Mouse (Mus musculus) liver, embryonic 15.5 days (tissue): Measurements from ENCODE around the gene Slc25a10. TPM values are rescaled to one million over a fixed set of nuclear protein-coding genes. Genes with fewer than 3 reads are reported as not detected.
A peak's percentile ranks its signal among the peaks of the same experiment; 100 is the strongest.

Experiments used
- ATAC-seq: fragments of 200-750 bp; cut with Nextera tagmentation; 2 replicates; pipeline ENCODE4 v1.8.0; 2017; ENCODE audit warnings: moderate number of reproducible peaks, mild to moderate bottlenecking, moderate library complexity; ENCODE audit not compliant: insufficient read depth
- H3K27ac ChIP-seq: fragments of 300-500 bp; sonication (generic); replicated peaks from 2 replicates; pipeline ENCODE4 v1.5.1; 2015; ENCODE audit warnings: mild to moderate bottlenecking, inconsistent platforms
- H3K27me3 ChIP-seq: fragments of 300-500 bp; sonication (generic); 2 replicates; pipeline ENCODE4 v1.6.1; 2015; ENCODE audit warnings: mild to moderate bottlenecking, inconsistent platforms
- H3K36me3 ChIP-seq: fragments of 300-500 bp; sonication (generic); replicated peaks from 2 replicates; pipeline ENCODE4 v1.6.1; 2015; ENCODE audit warnings: moderate library complexity, mild to moderate bottlenecking, inconsistent platforms
- H3K4me1 ChIP-seq: fragments of 300-500 bp; sonication (generic); replicated peaks from 2 replicates; pipeline ENCODE4 v1.6.1; 2015; ENCODE audit warnings: inconsistent platforms
- H3K4me2 ChIP-seq: fragments of 300-500 bp; sonication (generic); 2 replicates; pipeline ENCODE4 v1.6.1; 2015; ENCODE audit warnings: moderate library complexity, mild to moderate bottlenecking, inconsistent platforms
- H3K4me3 ChIP-seq: fragments of 300-500 bp; sonication (generic); replicated peaks from 2 replicates; pipeline ENCODE4 v1.5.1; 2015; ENCODE audit warnings: mild to moderate bottlenecking, inconsistent platforms
- H3K9ac ChIP-seq: fragments of 300-500 bp; sonication (generic); 2 replicates; pipeline ENCODE4 v1.6.1; 2015; ENCODE audit warnings: moderate library complexity, mild to moderate bottlenecking, inconsistent platforms
- H3K9me3 ChIP-seq: fragments of 300-500 bp; sonication (generic); replicated peaks from 2 replicates; pipeline ENCODE4 v1.6.1; 2016; ENCODE audit warnings: inconsistent platforms
- WGBS: fragments of 180-500 bp; shearing (Covaris S2); methylation state at CpG from one replicate; pipeline ENCODE4 v1.1.7; 2015; ENCODE audit warnings: mixed read lengths; ENCODE audit not compliant: insufficient replicate concordance; 5-methylcytosine and 5-hydroxymethylcytosine counted together
- polyA plus RNA-seq: library from polyadenylated mRNA; unstranded; fragments of >200 nt; fragmentation: Nextera tagmentation; extraction: Ambion mirVana; gene quantifications from 2 replicates; pipeline ENCODE4 v1.2.1, GENCODE M21; 2015

Gene Slc25a10
- polyA plus RNA-seq, 1 experiment from 2014 or later: 42.8 TPM

DNA sequence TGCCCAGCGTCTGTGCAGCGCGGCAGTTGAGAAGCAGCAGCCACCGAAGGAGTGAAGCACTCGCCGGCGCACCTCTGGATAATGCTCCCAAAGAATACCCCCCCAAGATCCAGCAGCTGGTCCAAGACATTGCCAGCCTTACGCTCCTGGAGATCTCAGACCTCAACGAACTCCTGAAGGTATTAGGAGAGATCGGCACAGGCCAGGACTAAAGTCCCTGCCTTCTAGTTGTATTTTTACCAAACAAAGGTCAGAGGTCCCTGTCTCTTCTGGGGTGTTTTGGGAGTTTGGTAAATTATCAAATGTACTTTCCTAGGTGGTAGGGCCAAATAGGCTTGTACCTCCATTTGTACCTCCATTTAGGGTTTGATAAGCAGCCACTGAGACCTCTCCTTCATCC is 6.4 kb upstream of the Slc25a10 start:
- peak overlapping the region; percentile 75 for H3K9ac ChIP-seq
- H3K36me3 ChIP-seq: peaks cover 78% of the 10 kb centered on the region
- H3K27me3 ChIP-seq: no peaks in the 10 kb centered on the region
- peaks cover 61% of the 10 kb centered on the region for H3K4me1 ChIP-seq
- peak overlapping the region; percentile 93 for H3K4me2 ChIP-seq
- no peaks in the 10 kb centered on the region for H3K9me3 ChIP-seq
- peak overlapping the region; percentile 76 for H3K4me3 ChIP-seq
- no peak for ATAC-seq
- 7% methylated on average over 10 of the region's 10 CpGs for WGBS
- peak overlapping the region; percentile 63 for H3K27ac ChIP-seq

- 72% methylated on average over 4 of the region's 4 CpGs for WGBS
- H3K9ac ChIP-seq: no peak overlapping the region
- ATAC-seq: no peak
- H3K4me3 ChIP-seq: no peak overlapping the region
- no peaks in the 10 kb centered on the region for H3K27me3 ChIP-seq
- H3K36me3 ChIP-seq: peaks cover 46% of the 10 kb centered on the region
- no peak overlapping the region for H3K4me2 ChIP-seq
- peak overlapping the region; percentile 35 for H3K27ac ChIP-seq
- H3K4me1 ChIP-seq: peaks cover 89% of the 10 kb centered on the region
- H3K9me3 ChIP-seq: no peaks in the 10 kb centered on the region
These were observed 3.1 kb upstream of the Slc25a10 start for GRCm38 (mm10) chr11:120488516-120488915.

GRCm38 (mm10) chr11:120489054-120489761 is 2.4 kb upstream of the Slc25a10 start:
- H3K27me3 ChIP-seq: no peaks in the 10 kb centered on the region
- H3K36me3 ChIP-seq: peaks cover 42% of the 10 kb centered on the region
- 0 out of 2 replicates have a peak overlapping the region, but pooled peaks have one; percentile 8 for H3K4me2 ChIP-seq
- peak; percentile 38 for ATAC-seq
- H3K4me1 ChIP-seq: peaks cover 89% of the 10 kb centered on the region
- WGBS: 55% methylated on average over 4 of the region's 4 CpGs
- H3K4me3 ChIP-seq: no peak overlapping the region
- H3K9ac ChIP-seq: no peak overlapping the region
- H3K9me3 ChIP-seq: no peaks in the 10 kb centered on the region
- peak overlapping the region; percentile 94 for H3K27ac ChIP-seq

DNA sequence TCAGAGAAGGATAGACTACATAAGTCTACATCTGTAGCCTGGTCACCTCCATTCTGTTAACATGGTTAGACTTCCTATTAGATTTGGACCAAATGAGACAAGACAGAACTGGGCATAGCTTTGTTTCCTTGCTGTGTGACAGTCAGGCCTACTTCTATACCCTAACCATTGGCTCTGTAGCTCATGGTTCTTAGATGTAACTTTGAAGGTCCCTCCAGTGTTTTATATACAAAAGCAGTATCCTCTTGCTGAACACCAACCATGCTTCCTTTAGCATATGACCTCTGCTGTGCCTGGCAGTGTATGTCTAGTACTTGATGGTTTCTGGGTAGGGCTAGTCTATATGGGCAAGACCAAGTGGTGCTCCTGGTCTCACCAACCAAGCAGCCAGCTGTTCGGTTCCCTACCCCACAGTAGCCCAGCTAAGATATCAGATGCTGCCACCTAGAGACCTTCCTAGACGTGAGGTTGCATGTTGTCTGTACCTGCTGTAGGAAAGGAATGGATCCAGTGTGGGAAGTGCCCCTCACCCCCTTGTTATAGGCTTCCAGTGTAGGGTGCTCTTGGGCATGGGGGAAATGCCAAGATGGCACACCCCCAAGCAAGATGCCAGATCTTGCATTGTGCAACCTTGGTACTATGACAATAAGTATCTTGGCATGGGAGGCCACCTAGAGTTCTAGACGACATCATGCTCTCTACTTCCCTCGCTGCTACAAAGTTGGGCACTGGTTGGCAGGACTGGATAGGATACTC is 1.2 kb upstream of the Slc25a10 start:
- no peak for ATAC-seq
- H3K4me1 ChIP-seq: peaks cover 80% of the 10 kb centered on the region
- peaks cover 53% of the 10 kb centered on the region for H3K36me3 ChIP-seq
- H3K4me3 ChIP-seq: peak overlapping the region; percentile 95; the same call in 1 of the 2 replicates
- no peaks in the 10 kb centered on the region for H3K27me3 ChIP-seq
- no peaks in the 10 kb centered on the region for H3K9me3 ChIP-seq
- WGBS: 37% methylated on average over 4 of the region's 4 CpGs
- H3K9ac ChIP-seq: no peak overlapping the region
- H3K4me2 ChIP-seq: peak overlapping the region; percentile 98
- H3K27ac ChIP-seq: peak overlapping the region; percentile 94

- Histone ChIP-seq H3K4me1 (peaks cover 63% of the 10 kb centered on the region), H3K9ac (peak overlapping the region; percentile 94), H3K9me3 (no peaks in the 10 kb centered on the region), H3K27ac (peak overlapping the region; percentile 94), H3K27me3 (no peaks in the 10 kb centered on the region), H3K4me2 (peak overlapping the region; percentile 98), H3K4me3 (peak overlapping the region; percentile 95), H3K36me3 (peaks cover 55% of the 10 kb centered on the region)
- WGBS: under 1% methylated on average over 48 of the region's 48 CpGs
- peak; percentile 58 for ATAC-seq
These were observed 611 bp downstream of the Slc25a10 start for GRCm38 (mm10) chr11:120492024-120492877.

DNA sequence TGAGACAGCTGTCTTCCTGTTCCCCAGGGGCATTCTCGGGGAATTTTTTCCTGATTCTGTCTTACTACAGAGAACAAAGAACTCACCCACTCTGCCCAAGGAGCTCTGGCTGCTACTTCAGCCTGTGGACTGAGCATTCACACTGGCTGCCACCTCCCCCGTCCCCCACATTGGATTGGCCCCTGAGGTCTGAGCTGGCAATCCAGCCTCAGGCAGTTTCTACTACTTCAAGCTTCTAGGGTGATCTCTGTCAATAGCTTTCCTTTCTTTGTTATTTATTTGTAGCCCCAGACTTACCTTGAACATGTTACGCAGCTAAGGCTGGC is 1.2 kb downstream of the Slc25a10 start:
- no peak for ATAC-seq
- Histone ChIP-seq H3K27me3 (no peaks in the 10 kb centered on the region), H3K27ac (peak overlapping the region; percentile 94), H3K4me1 (peaks cover 58% of the 10 kb centered on the region), H3K4me2 (peak overlapping the region; percentile 98), H3K4me3 (peak overlapping the region; percentile 95), H3K9me3 (no peaks in the 10 kb centered on the region), H3K9ac (peak overlapping the region; percentile 94), H3K36me3 (peaks cover 55% of the 10 kb centered on the region)
- 39% methylated on average over 3 of the region's 3 CpGs for WGBS

DNA sequence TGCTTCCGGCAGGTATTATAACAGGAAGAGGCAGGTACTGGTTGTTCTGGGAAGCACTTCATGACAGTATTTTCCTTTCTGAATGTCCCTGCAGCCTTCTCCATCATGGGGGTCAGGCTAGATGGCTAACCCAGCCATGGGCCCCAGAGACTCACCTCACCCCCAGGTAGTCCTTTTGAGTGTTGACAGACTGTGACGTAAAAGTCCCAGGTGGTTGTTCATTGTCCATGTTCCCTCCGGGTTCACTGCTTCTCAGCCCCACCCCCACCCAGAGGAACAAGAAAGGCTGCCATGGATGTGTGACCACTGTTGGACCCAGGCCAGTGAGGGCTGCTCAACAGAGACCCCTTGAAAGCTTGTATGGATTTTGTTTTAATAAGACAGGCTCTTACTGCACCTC is 1.7 kb downstream of the Slc25a10 start:
- Histone ChIP-seq H3K36me3 (peaks cover 55% of the 10 kb centered on the region), H3K9me3 (no peaks in the 10 kb centered on the region), H3K4me2 (peak overlapping the region; percentile 98), H3K27ac (peak overlapping the region; percentile 94; the same call in 1 of the 2 replicates), H3K4me1 (peaks cover 57% of the 10 kb centered on the region), H3K4me3 (peak overlapping the region; percentile 95), H3K9ac (peak overlapping the region; percentile 94), H3K27me3 (no peaks in the 10 kb centered on the region)
- WGBS: 70% methylated on average over 3 of the region's 3 CpGs
- no peak for ATAC-seq

DNA sequence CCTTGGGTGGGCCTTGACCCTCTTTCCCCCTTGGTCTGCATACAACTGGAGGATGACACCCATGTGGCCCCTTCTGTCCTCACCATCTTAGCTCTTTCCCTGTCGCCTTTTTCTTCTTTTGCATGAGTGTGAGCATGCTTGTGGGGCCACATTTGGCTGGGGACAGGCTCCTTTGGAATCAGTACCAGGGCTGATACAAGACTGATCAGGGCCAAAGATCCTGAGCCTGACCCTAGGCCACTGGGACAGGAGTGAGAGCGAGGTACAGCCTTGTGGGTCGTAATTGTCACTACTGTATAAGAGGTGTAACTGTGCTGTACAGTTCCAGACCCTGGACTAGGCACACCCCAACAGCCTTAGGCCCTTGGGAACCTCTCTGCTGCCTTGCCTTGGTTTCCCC is 2.3 kb downstream of the Slc25a10 start:
- Histone ChIP-seq H3K27me3 (no peaks in the 10 kb centered on the region), H3K4me2 (peak overlapping the region; percentile 98), H3K9me3 (no peaks in the 10 kb centered on the region), H3K36me3 (peaks cover 51% of the 10 kb centered on the region), H3K4me1 (peaks cover 51% of the 10 kb centered on the region), H3K4me3 (peak overlapping the region; percentile 95; the same call in 1 of the 2 replicates), H3K9ac (0 out of 2 replicates have a peak overlapping the region, but pooled peaks have one; percentile 5), H3K27ac (no peak overlapping the region)
- no peak for ATAC-seq
- 67% methylated on average over 3 of the region's 3 CpGs for WGBS

DNA sequence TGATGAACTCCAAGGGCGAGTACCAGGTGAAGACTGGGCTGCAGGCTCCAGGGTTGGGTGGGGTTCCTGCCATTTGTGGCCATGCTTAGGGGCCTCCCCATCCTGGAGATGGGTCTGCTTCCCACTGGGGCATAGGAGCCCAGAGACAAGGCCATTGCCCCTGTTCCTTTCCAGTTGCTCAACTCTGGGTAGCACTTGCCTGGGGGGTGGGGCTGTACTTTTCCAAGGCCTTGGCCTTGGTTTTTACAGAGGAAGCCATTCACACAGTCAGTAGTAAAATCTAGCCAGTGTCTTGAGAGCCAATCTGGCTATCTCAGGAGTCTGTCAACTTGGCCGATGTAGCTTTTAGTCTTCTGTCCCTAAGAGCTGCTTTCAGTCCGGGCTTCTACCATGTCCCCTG is 5.8 kb downstream of the Slc25a10 start:
- no peak overlapping the region for H3K9ac ChIP-seq
- no peak overlapping the region for H3K27ac ChIP-seq
- H3K4me1 ChIP-seq: peaks cover 25% of the 10 kb centered on the region
- H3K4me2 ChIP-seq: no peak overlapping the region
- no peak overlapping the region for H3K4me3 ChIP-seq
- H3K27me3 ChIP-seq: peaks cover 9% of the 10 kb centered on the region; the same call in 1 of the 2 replicates
- no peak for ATAC-seq
- no peaks in the 10 kb centered on the region for H3K9me3 ChIP-seq
- peaks cover 43% of the 10 kb centered on the region for H3K36me3 ChIP-seq
- WGBS: 82% methylated on average over 3 of the region's 3 CpGs

DNA sequence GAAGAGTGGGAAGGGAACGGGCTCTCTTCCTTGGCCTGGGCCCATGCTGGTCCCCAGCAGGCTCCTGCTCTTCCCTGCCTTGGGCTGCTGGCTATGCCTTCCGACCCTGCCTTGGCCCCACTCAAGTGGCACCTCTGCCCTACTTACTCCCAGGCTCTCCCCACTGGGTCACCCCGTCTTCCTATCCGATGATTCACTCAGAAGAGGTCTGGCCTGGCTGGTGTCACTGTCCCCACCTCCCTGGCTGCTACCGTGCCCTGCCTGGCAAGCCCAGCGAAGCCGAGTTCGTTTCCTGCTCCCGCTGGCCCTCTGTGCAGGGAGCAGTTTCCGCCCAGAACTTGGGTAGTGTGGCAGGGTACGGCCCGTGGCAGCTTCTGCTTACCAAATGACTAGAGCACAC is 6.6 kb downstream of the Slc25a10 start:
- no peak for ATAC-seq
- H3K9ac ChIP-seq: no peak overlapping the region
- H3K27me3 ChIP-seq: peaks cover 9% of the 10 kb centered on the region; the same call in 1 of the 2 replicates
- no peak overlapping the region for H3K4me3 ChIP-seq
- H3K4me1 ChIP-seq: peaks cover 17% of the 10 kb centered on the region
- no peak overlapping the region for H3K27ac ChIP-seq
- no peaks in the 10 kb centered on the region for H3K9me3 ChIP-seq
- no peak overlapping the region for H3K4me2 ChIP-seq
- peaks cover 43% of the 10 kb centered on the region for H3K36me3 ChIP-seq
- WGBS: 78% methylated on average over 12 of the region's 12 CpGs
